Mouse (Mus musculus) cerebellum, adult 8-10 months (tissue): Measurements from ENCODE around the gene Olfr560.

Experiments used
- DNase-seq: peaks from one replicate; pipeline ENCODE4 v3.0.0; 2022

Olfr560 gene

DNA sequence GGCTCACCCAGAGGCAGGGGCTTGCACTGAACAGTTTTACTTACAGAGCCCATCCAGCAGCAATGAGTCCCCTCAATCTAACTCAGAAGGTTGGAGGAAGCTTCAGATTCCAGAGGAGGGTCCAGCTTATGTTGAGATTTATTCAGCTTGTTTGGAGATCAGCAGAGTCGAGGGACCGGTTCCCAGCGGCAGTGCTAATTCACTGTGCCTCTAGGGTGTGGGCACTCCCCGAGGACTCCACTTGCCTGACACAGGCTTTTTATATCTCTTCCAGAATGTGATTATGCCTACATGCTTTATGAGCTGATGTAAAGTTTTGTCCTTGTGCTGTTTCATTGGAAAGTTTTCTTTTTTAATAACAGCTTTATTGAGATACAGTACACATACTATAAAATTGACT, at the start of gene Olfr560, which contains the start of gene Olfr78:
Gene Olfr560 (minus strand): TSS at position 101 of the 400 bp plus-strand sequence.
Gene Olfr78 (minus strand): TSS at position 206 of the 400 bp plus-strand sequence.
- DNase-seq, result no peak

DNA sequence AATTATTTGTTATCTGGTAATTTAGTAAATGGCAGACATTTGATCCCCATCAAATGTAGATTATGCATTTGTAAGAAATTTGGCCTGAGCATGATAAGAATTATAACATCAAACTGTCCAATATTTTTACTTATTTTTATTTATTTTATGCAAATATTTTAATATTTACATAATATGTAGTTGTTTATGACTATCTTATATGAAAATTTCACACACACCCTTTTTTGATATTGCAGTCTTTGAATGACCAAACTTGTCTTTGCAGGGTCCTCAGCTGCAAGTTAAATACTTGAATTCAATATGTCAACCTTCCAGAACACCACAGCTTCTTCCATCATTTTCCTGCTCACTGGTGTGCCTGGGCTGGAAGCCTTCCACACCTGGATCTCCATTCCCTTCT, 44.0 kb upstream of the Olfr560 start, which contains the start of gene Olfr564:
Gene Olfr564 (plus strand): TSS at position 301 of the 400 bp plus-strand sequence.
- DNase-seq, result no peak

DNA sequence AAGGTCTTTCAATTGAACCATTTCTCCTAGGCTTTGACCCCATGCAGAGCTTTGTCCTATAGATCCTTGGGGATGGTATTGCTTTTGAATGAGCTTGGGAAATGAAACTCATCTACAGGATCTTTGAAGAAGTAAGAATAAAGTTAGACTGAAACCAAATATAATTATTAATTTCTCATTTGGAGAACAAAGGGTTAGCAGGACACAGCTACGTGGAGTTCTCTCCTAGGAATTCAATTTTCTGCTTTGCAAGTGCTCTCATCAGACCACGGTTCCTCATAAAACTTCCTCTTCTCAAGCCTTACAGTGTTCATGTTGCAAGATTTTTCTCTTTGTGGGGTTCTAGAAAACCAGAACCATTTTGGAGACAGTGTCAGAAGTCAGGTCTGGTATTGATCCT, 11.8 kb upstream of the Olfr560 start, which contains the start of gene Olfr561:
Gene Olfr561 (plus strand): TSS at position 301 of the 400 bp plus-strand sequence.
- DNase-seq, result no peak

DNA sequence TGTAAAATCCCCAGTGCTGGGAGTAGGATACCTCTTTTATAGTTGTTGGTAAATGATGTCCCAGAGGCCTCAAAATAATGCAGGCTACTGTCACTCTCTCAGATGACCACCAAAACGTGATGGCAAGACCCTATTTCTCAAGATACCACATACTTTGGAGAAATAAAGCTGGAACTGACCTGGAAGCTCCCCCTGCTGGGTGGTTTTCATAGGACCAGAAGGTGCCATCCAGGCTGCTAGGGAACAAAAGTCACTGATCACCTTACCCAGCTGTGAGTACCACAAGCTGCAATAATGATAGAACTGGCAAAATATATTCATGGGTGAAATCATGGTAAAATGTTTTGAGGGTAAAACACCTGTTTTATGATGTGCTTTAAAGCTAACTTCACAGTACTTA, 7.1 kb downstream of the Olfr560 start:
- DNase-seq, result no peak

DNA sequence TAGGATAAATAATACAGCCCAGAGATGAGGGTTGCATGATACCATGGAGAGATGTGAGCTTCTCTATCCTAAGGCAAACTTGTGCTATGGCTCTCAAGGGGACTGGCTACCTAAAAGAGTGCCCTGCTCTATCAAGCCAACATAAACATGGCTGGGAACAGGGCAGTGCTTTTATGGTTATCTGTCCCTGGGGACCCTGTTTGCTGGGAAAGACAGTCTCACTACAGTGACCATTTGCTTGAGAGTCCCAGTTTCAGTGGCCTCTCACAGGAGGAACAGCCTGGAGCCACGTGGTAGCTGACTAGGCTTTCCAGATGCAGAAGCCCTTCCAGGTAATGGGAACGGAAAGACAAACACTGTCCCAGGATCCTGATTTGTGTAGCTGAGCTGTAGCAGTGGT, 21.5 kb downstream of the Olfr560 start:
- DNase-seq, result no peak

DNA sequence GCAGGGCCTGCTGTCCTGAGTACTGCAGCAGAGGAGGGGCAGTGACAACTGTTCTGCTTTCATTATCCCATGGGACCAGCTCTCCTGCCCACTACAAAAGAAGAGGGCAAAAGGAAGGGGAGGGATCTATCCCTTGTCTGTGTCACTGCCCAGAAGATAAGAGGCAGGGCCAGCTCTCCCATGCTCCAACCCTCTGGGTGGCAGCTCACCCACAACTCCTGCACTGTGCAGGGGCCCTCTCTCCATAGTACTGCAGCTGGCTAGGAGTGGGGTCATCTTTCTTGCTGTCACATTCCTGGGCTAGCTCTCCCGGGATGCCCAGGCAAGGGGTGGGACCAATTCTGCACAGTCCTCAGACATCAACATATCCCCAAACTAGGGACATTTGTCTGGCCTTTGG, 25.4 kb downstream of the Olfr560 start:
- DNase-seq, result no peak

DNA sequence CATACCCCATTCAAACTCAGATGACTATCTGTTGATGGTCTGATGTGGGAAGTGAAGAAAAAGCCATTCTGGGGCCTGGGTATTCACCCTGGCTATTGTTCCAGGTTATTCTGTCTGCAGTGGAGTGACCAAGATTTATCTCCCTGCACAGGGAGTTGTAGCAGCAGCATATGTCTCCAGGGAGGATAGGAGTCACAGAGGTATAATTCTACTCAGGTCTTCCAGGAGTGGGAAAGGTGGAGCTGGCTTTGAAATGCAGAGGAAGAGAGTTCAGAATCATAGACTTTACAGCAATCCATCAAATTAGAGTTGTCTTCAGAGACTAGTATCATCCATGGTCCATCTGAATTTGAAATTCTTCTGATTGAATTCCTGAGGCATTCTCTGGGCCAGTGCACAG, 31.8 kb downstream of the Olfr560 start, which contains the start of gene Olfr559:
Gene Olfr559 (minus strand): TSS at position 101 of the 400 bp plus-strand sequence.
- no peak for DNase-seq

DNA sequence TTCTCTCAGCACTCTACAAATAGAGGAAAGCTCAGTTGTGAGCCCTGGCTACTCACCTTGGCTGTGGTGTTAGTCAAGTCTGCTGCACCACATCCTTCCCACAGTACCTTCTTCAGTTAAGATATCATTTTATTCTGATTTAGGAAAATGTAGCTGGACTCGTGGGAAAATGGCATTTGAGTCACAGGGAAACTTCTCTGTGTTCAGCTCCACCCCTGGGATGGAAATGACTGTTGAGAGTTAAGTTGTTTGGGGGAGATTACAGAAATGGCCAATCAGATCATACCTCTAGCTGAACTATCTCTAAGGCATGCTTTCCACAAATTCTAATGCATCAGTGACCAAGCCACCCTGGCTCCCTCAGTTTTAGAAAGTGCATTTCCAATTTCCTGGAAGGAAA, 40.2 kb downstream of the Olfr560 start, which contains the start of gene Olfr33:
Gene Olfr33 (minus strand): TSS at position 101 of the 400 bp plus-strand sequence.
- DNase-seq, result no peak

DNA sequence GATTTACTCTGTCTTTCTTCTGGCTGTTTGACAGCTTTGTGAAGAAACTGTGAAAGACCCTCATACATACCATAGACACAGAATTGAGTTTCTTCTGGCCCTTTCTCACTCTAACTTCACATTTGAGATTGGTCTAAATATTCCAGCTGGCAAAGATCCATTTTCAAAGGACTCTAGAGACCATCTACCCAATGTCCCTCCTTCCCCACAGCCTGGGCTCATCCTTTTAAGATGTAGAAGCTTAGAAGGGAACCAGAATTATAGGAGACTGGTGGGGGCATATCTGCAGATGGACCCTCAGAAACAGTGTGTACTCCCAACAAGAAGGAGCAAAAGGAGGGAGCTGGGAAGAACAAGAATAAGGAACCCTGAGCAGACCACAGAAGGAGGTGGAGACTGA, 57.3 kb downstream of the Olfr560 start, which contains the start of gene Olfr558:
Gene Olfr558 (plus strand): TSS at position 301 of the 400 bp plus-strand sequence.
- no peak for DNase-seq
